Mouse (Mus musculus): Measurements from ENCODE around the gene Terf2.
A peak's percentile ranks its signal among the peaks of the same experiment; 100 is the strongest.

The Terf2 gene

DNA sequence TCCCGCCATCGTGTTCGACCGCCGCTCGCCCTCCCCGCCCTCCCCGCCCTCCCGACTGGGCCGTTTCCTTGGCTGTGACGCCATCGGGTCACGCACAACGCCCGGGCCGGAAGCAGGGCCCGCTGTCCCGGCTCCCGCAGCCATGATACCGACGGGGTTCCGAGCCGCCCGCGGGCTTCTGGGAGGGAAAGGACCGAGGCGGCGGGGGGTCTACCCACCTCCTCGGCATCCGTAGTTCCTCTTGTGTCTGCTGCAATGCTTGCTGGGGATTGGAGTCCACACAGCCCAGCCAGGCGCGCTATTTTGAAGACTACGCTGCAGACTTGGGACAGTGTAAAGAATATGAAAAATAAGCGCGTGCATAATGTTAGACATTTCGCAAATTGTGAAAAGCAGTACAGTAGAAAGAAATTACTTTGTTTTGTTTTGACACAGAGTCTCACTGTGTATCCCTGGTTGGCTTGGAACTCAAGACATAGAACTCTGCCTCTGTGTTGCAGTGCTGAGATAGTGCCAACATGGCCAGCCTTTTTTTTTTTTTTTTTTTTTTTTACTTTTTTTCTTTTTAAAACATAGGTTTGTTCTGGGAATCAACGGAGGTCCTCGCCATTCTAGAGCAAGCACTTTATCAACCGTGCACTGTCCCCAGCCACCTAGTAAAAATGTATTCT, at the start of gene Terf2:
Gene Terf2, minus strand, starts transcription at position 182 of the 671 bp plus-strand sequence.
- peak; percentile 98 for DNase-seq

DNA sequence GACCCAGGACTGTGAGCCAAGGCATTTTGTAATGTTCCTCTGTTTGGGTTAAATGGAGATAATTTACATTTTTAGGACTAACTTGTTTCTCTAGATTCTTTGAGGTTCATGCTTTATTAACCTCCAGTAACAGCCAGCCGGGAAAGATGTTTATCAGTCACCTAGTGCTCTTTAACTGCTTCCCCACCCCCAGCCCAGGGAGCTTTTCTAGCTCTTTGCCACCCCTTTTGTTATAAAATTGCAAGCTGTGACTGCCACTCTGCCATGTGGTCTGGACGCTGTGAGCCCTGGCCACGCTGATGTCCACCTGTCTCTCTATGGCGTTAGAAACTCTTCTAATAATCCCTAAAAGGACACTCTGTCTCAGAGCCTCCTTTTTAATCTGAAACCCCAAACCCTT, 47.2 kb upstream of the Terf2 start:
- DNase-seq, result no peak

DNA sequence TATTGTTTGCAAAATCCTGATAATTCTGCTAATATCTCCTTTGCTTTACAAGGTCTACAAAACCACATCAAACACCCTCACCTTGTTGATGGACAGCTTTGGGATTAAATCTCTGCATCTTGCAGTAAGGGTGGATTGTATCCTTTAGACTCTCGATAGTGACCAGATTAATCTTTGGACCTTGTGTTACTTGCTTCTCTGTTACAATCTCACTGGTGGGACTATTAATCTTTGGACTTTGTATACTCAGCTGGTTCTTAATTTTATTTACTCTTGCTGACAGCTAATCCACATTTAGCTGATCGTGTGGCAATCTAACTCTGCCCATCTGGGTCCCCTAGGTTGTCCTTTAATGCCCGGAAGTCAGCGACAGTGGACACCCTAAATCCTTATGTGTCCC, 46.2 kb upstream of the Terf2 start:
- peak; percentile 70 for DNase-seq

DNA sequence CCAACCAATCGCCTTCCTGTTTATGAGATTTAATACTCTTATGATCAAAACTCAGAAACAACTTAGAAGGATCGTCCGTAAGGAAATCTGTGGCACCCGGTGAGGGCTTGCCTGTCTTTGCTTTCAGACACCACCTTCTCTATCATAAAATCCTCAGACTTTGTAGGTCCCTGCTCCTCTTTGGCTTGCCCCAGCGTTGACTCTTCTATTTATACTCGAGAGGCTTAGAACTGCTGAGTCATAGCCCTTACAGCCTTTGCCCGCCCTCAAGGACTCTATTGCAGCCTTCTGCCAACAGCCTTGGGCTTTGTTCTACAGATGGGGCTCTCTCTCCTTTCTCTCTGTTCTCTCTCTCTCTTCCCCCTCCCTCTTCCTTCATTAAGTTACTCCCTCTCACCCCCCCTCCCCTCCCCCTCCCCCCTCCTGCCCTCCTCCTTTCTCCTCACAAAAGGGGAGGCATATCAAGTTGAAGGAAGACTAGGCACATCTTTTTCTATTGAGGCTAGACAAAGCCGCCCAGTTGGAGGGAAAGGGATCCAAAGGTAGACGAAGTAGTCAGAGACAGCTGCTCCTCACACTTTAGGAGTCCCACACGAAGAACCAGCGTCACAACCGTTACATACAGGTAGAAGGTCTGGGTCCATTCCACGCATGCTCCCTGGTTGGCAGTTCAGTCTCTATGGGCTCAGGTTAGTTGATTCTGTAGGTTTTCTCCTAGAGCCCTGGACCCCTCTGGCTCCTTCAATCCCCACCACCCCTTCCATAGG, 43.5 kb upstream of the Terf2 start:
- peak; percentile 45 for DNase-seq

DNA sequence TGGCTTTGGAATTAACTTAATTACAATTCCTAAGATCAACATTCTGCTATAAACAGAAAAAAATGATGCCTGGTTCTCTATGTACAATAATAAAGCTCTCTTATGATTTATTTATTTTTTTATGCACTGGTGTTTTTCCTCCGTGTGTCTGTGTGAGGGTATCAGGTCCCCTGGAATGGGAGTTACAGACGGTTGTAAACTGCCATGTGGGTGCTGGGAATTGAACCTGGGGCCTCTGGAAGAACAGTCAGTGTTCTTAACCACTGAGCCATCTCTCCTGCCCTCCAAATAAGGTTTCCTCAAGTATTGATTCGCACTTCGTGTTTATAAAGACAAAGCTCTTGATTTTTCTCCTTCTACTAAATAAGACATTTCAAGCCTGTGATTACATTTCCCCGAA, 42.0 kb upstream of the Terf2 start:
- DNase-seq, result no peak

DNA sequence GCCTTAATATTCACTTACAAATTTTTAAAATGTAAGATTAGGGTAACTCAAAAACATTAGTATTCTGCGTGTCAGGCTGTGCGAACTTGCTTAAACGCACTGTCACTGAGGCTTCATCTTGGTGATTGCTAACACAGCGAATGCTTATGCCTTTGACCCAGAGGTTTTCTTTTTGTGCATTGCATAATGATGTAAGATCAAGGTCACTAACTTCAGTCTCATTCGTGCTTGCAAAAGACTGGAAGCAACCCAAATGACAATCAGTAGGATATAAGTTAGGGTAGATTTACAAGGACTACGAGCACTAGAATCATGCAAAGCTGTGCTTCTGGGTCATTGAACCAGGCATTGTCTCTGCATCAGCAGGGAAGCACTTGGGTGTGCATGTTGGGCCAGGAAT, 41.2 kb upstream of the Terf2 start:
- no peak for DNase-seq

DNA sequence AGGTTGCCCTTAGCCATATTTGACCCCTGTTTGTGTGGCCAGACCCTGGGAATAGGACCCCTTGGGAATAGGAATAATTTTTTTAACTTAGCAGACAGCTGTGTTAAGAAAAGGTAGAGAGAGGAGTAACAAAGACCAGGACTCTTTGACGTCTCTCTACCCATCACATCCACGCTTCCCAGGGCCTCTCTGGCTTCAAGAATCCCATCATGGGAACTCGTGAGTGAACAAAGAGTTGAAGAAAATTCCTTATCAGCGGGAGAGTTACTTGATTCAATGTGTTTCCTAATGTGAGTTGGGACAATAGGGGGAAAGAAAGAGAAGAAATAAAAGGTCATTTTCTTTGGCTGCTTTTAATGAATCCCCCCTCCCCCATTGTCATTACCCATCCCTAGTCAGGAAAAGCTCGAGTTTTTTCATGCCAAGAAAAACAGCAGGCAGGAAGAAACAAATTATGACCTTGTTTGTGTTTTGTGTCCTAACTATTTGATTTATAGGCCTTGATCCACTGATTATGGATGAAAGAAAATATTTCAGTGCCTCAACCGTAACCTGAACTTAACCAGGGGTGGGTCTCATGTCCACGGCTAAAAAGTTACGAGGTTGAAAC, 39.8 kb upstream of the Terf2 start:
- no peak for DNase-seq

DNA sequence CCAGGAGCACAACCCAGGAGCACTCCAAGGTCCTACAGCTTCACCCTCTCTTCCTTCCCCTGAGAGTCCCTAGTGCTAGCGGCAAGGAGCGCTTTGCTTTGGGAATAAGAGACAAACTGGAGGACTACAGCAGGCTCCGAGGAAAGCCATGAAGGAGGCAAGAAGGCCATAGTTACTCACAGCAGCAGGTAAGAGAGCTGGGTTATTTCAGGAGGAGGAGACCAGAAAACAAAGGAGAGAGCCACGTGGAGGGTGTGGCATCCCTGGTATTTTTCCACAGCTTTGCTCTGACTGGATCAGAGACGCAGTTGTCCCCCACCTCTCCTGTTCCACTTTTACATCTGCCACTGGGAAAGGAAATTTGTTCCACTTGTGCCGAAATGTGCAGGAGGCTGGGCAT, 37.5 kb upstream of the Terf2 start:
- DNase-seq, result no peak

DNA sequence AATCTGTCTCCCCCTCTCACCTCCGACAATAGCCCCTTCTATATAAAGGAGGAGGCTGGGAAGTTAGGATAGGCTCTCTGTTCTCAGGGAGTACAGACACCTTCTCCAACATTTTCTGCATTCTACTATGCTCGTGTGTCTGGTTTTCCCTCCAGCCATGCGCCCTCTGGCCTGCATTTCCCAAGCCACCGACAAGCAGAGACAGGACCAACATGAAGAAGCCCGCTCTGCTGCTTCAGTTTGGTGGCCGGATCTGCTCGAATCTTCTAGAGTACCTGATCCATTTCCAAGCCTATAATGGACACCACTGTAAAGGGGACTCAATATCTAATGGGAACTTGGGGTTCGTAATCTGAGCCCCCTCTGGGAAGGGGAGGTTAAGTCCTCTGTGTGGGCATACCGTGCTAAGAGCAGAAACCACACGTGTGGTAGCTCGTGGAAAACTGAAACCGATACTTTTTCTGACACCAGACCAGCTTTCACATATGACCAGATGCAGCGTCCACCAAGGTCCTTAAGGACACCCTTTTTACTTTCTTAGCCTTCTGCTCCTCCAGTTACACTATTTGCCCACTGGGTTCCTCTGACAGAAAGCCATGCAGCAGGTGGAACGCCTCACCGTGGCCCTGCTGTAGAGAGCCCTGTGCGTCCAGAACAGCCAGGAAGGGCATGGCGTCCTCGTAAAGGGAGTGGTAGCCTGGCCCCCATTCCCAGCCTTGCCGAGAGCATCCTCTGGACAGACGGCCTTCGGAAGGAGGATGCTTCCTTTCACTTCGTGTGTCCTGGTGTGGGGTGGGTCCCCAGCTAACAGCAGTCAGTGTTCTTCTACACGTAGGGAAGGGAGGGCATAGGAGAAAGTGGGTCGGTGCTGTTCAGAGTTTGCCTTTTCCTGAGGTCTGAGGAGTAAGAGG, 36.5 kb upstream of the Terf2 start:
- DNase-seq, result no peak

DNA sequence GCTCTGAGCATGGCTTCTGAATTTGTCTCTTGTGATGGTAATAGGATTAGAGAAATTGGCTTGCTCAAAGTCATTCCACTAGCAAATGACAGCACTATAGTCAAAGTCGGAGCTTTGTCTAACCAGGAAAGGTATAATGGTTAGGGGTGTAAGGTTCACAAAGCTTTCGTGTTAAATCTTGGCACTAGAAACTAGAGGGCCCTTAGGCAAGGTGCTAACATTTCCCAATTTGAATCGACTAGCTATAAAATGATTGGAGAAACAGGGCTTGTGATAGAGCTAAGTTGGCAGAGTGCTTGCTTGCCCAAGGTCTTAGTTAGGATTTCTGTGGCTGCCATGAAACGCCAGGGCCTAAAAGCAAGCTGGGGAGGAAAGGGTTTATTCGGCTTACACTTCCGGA, 33.7 kb upstream of the Terf2 start:
- no peak for DNase-seq

DNA sequence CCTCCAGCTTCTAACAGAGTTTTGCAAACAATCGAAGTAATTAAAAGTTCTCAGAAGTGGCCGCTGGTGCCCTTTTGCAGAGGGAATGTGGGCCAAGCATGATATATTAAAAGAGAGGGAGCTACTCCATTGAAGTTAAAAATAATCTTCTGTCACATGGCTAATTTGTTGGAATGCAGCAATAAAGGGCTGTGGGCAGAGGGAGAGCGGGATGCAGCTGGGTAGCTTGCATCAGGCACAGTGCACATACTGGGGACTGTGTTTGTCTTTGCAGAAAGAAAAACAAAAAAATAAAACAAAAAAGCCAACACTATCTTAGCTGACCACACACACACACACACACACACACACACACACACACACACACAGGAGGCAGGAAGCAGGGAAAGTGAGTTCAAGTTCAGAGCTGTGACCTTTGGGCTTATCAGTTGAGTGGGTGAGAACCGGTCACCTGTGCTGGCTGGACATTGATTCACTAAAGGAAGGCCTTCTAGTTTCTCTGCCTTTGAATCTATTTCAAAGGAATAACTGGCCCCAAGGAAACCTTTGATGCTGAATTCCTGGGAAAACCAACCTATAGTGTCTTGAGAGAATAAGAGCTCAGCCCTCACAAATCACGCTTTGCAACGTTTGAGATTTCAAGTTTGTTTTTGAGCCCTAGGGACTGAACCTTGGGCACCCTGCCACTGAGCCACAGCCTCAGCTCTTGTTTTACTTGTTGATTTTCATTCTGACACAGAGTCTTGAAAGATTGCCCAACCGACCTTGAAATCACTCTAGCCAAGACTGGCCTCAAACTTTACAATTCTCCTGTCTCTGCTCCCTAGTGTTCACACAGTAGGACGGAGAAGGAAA, 33.1 kb upstream of the Terf2 start:
- DNase-seq, result no peak

DNA sequence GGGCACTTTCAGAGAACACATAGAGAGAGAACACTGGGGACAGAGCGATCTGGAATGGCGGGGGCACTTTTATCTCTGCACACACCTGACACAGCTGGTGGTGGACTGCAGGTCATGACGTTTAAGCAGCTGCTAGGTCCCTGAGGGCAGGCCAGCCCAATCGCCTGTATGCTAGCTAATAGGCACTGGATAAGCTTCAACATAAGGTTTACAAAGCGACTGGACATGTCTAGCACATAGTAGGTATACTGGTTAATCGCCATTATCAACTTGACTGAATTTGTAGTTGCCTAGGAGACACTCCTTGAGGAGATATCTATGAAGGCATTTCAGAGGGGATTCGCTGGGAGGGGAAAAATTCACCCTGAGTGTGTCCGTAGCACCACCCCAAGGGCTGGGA, 28.0 kb upstream of the Terf2 start:
- no peak for DNase-seq

DNA sequence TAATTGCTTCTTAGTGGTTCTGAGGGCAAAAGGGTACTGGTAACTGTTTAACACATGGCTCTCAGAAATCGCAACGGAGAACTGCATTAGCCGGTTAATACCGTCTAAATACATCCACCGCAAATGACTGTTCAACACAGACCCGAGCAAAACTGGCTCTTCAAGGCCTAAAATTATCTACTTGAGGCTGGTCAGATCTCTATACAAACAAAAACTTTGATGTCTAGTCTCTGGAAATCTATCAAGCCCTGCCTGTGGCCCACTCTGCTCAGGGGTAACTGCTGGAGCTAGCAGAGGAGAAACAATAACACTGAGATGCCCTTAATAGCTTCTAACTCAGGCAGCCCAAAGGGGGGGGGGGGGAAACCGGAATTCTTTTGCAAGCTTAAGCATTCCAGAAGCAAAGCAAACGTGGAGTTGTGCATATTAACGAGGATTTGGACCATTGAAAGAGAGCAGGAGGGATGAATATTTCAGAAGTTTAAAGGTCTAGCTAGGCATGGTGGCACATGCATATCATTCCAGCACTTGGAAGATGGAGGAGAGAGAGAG, 26.8 kb upstream of the Terf2 start:
- DNase-seq, result peak; percentile 32

DNA sequence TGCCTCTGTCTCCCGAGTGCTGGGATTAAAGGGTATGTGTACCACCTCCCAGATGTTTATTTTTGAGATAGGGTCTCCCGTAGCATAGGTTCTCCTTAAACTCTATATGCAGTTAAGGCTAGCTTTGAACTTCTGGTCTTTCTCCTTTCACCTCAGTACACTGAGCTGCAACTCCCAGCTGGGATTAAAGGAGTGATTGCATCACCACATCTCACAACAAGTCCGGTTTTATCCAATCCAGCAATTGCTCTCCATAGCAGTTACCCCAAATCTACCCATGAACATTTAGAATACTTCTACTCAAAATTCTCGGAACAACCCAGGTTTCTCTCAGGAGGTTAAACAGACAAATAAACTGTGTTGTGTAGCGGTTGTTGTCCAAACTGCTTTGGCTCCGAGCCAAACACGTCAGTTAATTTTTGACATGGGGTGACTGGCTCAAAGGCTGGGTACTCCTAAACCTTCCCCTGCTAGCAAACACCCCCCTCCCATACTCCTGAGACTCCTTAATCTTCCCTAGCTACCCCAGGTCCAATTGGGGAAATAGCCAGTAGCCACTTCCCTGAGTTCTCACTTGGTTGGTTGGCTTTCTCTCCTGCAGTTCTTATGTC, 25.4 kb upstream of the Terf2 start:
- no peak for DNase-seq

DNA sequence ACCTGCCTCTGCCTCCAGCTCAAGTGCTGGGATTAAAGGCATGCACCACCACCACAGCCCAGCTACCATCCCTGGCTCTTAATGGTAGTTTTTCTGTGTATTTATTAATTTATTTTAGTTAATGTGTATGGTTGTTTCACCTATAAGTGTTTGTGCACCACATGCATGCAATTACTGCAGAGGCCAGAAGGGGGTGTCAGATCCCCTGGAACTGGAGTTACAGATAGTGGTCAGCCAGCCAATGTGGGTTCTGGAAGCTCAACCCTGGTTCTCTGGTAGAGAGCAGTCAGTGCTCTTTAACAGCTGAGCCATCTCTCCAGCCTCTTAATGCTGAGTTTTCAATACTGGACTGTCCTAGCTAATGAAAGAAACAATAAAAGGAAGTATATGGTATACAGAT, 24.5 kb upstream of the Terf2 start:
- DNase-seq, result no peak

DNA sequence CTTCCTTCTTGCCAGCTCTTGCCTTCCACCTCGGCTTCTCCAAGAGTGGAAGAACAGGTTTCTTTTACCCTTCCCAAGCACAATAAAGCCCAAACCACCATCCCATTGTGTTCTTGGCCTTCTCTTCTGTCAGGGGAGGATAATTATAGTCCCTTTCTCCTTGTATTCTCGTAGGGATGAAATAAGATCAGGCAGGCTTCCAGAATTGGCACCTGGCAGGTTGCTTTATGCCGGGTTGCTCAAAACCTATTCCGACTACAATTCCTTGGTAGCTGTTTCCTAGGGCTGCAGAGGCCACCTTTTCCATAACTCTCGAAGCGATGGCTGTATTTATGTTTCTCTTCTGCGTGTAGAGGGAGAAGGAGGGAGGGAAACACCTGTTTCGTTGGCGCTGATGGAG, 23.1 kb upstream of the Terf2 start:
- no peak for DNase-seq

DNA sequence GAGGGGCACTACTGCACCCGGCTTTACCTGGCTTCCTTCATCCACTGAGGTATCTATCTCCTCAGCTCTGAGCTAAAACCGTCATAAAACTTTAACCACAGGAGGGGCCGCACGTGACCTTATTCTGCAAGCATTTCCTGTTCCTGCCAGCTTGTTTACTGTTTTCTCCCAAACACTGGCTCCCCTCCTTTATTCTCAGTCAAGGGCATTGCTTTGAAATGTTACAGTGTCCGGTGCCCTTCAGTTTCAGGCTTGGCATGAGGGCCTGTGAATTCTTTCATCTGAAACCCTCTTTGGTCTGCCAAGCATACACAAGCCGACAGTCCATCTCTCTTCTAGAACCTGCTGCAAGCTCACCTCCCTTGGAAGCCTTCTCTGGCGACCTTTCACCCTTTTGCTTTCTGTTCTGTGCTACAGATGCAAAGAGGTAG, 22.5 kb upstream of the Terf2 start:
- DNase-seq, result no peak

DNA sequence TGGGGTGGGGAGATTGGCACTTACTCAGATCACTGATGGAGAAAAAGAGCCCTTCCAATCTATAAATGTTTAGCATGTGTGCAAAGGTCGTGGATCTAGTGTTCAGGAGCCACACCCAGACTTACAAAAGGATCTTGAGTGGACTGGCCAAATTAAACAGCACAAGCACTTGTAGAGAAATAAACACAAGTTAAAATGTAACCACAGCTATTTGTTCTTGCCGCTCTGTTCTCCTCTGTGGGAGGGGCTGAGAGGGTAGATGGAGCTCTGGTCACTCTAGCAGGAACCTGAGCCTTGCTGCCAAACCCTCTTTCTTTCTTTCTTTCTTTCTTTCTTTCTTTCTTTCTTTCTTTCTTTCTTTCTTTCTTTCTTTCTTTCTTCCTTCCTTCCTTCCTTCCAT, 20.7 kb upstream of the Terf2 start:
- DNase-seq, result no peak

DNA sequence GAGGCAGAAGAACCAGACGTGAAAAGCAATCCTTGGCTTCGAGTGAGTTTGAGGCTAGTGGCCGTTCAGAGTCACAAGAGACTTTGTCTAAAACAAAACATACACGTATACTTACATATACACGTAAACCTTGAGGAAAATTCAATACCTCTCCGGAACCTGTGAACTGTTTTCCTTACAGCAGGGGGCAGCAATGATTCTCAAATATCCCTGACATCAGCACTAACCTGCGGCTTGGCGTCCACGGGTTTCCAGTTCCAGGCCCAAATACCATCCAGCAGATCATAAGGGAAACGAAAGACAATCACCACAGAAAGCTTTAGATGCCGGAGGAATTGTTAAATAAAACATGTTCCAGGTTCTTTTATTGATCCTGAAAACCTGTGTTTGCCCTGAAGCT, 19.7 kb upstream of the Terf2 start:
- peak; percentile 82 for DNase-seq

DNA sequence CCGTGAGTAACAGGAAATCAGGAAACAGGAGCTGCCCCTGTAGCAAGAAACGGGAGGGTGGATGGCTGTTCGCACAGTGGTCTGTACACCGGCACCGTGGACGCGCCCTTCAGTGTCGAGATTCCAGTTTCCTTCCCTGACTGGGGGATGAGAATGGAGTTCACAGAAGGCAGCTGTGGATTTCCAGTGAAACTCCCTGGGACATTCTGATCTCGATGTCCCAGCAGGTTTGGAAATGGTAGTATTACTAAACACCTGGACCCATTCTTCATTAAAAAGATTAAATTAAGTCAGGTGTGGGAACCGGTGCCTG, 18.6 kb upstream of the Terf2 start:
- no peak for DNase-seq

DNA sequence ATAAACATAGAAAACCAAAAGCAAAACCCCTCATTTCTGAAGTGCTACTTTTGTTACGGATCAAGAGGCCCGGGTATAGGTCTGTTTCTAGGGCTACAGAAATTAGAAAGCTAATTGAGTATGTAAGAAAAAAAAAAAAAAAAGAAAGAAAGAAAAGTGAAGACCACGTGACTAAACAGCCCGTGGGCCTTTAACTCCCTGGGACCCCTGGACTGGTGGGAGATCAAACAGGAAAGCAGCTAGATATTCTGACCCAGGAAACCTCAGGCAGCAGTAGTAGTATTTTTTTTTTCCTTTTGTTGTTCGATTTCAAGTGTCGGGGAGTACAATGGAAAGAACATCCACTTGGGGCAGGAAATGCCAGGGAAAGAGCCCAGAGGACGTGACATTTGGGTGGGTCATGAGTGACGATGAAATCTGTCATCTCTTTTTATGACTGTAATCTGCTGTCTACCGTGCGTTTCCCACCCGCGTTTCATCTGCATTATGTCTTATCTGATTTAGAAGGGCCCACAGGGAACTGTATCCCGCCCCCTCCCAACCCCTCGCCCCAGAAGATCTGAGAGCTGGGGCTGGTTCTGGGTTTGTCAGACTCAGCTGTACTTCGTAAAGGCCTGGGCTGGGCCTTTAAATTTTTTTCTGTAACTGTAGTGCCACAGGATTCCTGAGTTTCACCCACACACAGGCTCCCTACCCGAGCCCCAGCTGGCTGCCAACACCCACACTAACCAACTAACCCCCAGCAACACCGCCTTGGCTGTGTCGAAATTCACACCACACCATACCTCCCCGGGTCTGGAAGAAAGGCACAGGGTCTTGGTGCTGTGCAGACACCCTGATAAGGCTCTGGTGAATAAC, 18.0 kb upstream of the Terf2 start:
- no peak for DNase-seq

Measured in retina, postnatal 1 day (tissue).